Mouse (Mus musculus) hindlimb bud, embryonic 11.5 days (tissue): ENCODE measurements around the gene Ptpn21.

Experiments
- DNase-seq: peaks from one replicate; pipeline ENCODE4 v3.0.0-alpha.2; 2012; ENCODE audit warnings: low read depth, low spot score; ENCODE audit errors: extremely low spot score

Gene Ptpn21

DNA sequence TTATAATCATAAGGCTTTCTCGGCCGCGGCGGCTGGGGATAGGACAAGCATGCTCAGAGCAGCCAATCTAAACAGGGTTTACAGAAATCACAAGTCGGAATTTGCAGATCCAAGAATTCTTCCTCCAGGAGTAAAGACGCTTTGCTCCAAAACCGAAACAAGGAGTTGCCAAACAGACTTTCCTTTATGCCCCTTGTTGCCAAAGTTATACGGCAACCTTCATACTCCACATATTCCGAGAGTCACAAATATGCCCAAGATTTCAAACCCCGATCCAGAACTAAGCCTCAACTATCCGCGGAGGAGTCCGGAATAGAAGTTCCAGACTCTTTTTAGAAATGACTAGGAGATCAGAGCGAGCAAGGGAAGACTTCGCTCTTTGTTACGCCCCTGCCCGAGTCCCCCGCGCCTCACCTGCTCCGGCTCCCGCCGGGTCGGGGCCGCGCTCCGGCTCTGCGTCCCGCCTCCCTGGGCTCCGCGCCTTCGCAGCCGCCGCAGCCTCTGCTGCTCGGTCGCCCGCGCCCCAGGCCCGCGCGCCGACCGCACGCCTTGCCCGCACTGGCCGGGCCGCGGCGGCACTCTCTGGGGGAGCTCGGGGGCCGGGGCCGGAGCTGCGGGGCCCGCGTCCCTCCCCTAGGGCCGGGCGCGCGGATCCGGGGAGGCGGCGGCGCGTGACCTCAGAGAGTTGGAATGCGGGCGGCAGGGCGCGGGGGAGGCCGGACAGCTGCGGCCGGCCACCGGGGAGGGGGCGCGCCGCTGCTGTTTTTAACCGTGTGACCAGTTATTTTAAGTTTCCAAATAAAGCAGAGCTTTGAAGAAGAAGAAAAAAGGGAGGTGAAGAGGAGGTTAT, at the start of gene Ptpn21:
Gene Ptpn21, minus strand, starts transcription at position 455 of the 850 bp plus-strand sequence.
- no peak for DNase-seq

DNA sequence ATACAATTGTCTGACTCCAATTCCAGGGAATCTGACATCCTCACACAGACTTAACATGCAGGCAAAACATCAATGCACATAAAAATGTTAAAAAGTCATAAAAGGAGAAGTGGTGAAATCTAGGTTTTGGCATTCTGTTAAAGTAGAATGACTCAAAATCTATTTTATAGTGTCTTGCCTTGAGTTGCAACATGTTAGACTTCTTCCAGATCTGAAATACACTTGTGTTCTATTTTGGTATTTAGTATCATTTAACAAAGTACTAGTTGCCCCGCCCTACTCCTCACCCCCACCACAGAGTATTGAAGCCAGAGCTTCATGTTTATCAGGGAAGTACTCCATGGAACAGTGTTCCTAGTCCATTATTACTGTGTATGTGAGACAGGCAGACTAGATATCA, 47.0 kb upstream of the Ptpn21 start:
- no peak for DNase-seq

DNA sequence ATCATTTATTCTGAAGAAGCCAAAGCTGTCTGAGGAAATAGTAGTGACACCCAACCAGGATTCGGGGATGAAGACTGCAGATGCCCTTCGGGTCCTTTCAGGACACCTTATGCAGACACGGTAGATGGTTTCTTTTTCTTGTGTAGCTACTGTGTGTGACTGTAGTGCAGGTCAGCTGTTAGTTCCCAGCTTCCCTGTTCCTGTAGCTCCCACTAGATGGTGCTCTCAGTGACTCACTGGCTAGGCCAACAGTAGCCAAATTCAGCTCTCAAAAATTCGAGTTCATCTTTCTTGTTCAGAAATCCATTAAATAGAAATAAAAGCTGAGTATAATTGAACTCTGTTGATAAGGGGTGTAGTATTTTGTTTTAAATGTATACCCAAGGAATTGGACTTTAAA, 41.9 kb upstream of the Ptpn21 start:
- no peak for DNase-seq

DNA sequence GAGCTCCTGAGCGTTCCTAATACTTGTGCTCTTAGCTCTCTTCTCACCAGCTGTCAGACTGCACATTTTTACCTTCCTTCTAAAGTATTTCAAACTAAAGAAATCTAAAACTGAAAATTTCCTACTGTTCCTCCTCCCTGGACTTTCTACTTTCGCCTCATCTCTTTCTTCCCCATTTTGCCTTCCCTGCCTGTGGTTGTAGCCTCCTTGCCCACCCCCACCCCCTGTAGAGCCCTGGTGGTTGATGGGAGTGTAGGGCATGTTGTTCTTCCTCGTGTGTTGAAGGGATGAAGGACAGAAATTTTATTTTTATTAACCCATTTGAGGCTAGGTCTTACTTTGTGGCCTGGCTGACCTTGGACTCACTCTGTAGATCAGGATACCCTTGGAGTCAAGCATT, 40.3 kb upstream of the Ptpn21 start:
- DNase-seq = no peak

DNA sequence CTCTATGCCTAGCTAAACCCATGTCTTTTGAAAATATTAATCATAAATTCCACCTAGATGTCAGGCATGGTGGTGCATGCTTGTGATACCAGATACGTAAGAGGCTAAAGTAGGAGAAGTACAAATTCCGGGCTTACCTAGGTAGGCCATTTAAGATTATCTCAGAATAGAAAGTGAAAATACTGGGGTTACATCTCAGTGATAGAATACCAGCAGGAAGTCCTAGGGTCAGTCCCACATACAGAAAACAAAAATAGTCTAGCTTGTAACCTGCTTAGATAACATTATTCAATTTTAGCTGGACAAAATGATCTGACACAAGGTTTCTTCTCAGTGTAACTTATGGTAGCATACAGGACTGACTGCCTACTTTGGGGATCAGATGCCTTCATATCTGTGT, 29.0 kb upstream of the Ptpn21 start:
- no peak for DNase-seq

DNA sequence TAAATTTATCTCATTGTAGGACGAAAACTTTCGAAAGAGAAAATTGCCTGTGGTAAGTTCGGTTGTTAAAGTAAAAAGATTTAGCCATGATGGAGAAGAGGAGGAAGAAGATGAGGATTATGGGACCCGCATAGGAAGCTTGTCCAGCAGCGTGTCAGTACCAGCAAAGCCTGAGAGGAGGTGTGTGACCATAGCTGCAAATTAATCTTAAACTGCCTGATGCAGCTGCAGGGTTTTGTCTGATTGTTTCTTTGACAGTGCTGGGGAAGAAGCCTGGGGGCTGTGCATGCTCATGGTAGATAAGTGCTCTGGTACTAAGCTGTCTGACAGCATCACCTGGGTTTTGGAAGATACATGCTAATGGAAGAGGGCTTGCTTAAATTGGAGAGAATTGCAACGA, 22.5 kb upstream of the Ptpn21 start:
- DNase-seq = no peak

DNA sequence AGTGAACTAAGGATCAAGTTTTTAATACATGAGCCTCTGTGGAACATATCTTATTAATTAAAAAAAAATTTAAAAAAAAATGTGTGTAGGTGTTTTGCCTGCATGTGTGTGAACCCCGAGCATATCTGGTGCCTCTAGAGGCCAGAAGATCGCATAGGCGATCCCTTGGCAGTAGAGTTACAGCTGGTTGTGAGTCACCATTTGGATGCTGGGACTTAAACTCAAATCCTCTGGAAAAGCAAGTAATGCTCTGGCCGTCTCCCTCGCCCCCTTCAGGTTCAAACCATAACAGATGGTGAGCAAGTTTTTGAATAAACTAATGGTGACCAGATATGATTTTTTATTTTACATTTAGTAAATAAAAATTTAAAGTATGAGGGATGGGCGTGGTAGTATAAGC, 20.4 kb upstream of the Ptpn21 start:
- no peak for DNase-seq

DNA sequence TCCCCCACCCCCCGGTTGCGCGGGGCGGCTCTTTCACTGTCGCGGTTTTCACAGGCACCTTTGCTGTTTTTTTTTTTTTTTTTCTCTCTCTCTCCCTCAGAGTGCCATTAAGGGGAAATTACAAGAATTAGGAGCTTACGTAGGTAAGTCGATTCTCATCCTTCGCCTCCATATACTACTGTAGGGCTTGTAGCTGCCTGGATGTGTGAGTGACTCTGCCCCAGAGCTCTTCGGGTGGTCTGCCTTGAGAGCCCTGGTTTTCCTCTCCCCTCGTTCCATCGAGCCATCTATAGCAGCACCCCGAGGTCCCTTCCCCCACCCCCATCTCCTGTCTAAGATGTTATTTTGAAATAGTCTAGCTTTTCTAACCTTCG, 10.2 kb upstream of the Ptpn21 start:
- DNase-seq = no peak

DNA sequence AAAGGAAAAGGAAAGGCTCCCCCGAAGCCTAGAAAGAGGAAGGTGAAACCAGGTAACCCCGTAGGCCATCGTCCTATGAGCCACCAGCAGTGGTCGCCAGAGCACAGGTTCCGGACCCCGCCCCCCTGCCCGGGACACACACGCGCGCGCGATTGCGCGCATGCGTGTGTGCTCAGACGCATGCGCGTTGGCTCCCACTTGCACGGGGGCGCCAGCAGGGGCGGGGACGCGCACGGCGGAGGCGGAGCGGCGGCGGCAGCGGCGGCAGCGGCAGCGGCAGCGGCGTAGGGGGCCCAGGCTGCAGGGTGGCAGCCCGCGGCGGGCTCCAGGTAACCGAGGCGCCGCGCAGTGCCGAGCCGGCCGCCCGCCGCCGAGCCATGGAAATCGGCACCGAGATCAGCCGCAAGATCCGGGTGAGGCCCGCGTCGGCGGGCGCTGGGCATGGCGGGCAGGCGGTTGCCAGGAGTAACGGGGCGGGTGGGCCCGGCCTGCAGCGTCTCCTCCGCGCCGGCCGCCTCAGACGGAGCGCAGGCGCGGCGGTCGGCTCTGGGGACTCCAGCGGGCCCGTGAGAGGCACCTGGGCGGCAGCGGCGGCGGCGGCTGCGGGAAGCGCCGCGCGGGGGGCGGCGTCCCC, 9.7 kb upstream of the Ptpn21 start, which contains the start of gene Zc3h14:
Gene Zc3h14, plus strand, starts transcription at position 219 of the 634 bp plus-strand sequence.
- peak; percentile 93 for DNase-seq

DNA sequence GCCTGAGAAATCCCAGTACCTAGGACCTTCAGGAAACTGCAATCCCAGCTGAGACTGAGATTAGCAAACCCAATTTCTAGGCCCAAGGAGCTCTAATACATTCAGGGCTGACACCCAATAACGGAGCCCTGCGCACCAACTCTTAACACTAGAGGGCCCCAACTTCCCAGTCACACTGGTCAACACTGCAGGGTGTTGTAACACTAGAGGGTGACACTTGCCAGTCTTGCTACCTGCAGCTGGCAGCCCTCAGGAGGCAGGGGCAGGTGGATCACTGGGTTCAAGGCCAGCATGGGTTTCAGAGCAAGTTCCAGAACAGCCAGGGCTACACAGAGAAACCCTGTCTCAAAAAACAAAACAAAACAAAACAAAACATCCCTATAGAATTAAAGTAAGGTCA, 8.9 kb upstream of the Ptpn21 start:
- no peak for DNase-seq

DNA sequence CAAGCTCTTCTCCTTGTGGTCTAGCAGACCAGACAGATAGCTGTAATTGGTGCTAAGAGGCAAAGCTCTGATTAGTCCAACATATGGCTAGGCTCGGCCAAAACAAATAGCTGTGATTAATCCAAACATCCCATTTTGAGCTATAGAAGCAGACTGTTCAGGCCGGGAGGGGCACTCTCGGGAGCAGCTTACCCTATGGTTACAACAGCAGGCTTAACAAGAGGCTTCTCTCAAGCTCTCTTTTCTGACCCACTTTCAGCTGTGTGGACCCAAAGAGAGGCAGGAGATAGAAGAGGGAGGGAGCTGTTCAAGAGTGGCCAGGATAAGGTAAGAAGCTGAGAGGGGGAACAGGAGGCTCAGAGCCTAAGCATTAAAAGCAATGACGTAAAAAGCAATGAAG, 8.4 kb upstream of the Ptpn21 start:
- no peak for DNase-seq

DNA sequence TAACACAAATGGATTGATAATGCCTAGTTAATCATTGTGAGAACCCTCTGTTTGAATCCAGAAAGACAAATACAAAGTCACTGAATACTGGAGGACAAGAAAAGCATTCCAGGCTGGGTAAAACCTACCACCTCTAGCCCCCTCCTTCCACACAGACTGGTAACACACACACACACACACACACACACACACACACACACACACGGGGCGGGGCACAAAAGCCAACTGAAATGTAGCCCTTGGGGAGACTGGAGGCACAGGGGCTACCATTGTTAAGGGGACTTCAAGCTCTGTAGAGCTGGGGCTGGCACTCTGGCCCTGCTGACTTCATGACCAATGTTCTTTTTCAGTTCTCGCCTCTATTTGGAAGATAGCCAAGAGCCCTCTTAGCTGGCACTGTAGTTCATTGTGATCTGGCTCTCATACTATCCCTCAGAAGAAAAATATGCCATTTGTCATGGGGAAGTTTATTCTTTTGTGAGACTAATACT, 3.9 kb upstream of the Ptpn21 start:
- DNase-seq = no peak

DNA sequence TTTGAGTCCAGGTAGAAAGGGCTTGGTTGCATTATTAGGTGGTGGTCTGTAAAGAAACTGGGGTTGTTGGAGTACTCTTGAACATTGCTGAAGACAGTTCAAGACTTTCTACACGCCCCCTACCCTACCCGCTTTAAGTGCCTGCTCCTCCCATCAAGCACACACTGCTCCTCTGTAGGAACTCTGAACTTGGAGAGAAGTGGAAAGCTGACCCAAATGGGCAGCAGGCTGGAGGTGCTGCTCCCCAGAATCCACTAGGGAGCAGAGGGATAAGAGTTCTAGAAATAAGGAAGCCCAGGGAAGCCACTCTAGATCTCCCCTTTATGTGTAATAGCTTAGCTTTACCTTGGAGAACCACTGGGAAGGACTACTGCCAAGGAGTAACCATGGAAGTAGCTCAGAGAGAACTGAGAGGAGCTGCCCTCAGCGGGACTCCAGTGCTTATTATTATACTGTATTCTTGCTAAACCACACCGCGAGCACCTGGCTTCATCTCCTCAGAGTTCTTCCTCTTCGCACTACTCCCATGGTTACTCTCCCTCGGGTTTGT, 671 bp upstream of the Ptpn21 start:
- DNase-seq = no peak

DNA sequence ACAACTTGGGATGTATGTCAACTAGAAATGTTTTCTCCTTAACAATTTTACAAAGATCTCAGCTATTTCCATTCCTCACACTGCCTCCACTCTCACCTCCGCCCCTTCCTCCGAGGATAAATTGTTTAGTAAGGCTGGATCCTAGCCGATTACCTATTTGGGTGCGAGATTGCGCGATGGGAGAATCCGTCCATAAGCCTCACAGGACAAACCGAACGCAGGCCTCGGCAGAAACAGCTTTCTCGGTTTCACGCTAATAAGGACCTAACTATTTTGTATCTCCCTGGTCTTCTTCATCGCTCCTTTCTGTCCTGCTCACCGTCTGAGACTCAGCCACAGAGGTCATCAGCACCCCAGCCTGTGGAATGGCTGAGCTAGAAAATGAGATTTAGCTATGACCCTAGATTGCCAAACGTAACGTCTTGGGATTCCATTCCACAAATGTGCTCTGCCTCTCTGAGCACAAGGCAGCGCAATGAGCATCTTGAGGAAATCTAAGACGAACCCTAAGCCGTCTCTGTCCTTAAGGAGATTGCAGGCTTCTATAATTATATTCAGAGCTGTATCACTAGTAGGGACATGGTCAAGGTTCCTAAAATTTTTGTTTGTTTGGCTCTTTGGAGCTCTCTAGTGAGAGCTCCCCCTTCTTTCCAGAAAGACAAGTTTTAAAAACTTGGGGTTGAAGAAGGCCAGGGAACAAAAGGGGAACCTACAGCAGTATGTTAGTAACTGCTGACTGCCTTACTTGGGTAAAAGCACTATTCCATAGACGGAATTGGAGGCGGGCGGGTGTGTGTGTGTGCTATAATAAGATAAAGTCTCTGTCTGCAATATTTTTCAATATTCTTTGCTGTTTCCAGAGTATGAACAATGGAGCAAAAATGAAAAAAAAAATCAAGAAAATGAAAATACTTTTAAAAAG, 2.1 kb downstream of the Ptpn21 start:
- DNase-seq = no peak

DNA sequence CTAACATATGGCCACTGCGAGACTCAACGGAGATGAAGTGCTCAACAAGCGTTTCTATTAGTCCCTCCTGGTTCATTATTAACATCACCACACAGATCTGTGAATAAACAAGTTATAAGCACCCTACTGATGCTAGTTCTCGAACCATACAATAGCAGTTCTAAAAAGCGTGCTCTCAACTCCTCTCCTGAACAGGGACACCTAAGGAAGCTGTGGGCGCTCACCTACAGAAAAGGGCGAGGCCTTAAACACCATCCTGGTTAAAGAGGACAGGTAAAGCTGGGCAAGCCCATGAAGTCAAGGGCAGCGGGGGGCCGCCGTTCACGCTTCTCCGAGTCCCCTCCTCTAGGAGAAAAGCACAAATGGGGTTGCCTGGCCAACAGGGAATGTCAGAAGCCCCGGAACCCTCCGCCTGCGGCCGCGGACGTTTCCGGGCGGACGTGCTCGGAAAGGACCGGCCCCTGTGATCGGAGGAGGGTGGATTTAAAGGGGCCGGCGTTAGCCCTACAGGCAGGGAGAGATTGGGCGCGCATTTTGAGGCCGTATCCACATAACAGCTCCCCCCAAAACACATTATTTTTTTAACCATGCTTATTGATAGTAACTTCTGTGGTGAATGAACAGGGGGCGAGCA, 2.8 kb downstream of the Ptpn21 start:
- no peak for DNase-seq

DNA sequence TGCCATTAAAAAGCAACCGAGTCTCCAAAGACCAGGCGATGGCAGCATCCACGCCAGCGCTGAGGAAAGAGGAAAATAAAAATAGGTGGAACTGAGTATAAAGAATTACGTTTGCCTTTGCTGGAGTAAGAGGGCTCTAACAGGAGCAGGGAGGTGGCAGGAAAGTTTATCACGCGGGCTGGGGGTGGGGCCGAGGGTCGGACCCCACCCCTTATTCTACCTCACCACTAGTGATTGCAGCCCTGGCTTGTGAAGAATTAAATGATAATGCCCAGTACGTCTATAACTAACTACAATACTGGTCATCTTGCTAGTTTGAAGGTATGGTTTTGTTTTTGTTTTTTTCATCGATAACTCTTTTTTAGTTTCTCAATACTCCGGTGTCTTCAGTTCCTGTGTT, 3.4 kb downstream of the Ptpn21 start:
- DNase-seq = no peak

DNA sequence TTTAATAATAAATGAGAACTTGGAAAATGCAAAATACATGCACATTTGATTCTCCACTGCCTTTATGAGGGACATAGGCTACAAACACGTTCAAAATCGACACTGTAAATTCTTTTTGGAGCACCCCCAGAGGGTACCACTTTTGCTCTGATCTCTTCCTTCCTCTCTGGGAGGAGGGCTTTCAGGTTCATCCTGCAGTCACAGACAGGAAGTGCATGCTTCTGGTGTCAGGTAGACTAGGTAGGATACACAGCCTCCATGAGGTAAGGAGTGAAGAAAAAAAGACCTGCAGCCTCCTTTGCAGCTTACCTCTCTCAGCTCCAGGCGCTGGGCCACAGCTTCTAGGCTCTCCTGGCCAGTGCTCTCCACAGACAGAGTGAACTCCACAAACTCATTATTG, 4.0 kb downstream of the Ptpn21 start:
- no peak for DNase-seq

DNA sequence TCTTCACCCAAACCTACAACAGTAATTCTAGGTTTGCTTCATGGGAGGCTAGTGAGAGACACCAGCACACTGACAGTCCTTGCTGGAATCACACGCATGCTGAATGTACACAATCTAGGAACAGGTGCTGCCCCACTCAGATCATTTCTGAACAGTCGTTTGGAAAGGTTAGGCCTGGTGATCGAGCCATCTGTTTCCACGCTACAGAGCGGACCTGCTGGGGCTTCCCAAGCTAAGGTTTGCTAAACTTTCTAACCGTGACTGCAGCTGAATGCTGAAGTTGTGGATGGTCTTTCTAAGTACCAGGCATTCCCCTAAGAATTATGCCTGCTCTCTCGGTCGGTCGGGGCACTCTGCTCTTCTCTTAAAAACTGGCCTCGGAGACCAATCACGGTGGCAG, 6.5 kb downstream of the Ptpn21 start:
- no peak for DNase-seq

DNA sequence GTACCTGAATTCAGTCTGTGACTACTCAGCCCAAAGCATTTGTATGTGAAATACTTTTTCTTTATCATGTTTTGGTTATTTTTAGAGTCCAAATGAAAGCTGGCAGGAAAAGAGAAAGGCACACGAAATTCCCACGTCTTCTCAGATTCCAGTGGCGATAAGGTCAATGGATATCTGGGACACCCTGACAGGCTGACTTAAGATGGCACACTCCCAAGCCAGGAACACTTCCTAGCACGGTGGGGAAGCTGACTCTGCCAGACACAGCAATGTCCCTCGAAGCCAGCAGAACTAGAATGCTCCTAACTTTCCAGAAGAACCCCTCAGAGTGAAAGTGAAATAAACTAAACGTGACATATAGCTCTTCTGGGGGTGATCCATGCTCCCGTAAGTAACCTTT, 10.0 kb downstream of the Ptpn21 start:
- no peak for DNase-seq

DNA sequence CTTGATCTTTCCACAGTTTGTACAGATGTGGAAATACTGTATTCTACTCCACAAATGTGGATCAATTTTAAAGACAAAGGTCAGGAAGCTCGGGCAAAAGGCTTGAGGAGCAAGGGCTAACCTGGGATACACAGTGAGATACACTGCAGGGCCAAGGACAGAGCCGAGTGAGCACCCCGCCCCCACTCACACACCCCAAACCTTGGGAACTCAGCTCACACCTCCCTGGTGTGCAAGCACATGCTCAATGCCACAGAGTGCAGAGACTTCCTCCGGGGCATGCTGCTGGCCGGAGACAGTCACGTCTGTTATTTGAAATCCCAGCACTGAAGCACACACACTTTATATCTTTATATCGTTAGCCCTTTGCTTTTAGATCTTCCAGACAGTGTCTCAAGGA, 11.1 kb downstream of the Ptpn21 start:
- DNase-seq = no peak

DNA sequence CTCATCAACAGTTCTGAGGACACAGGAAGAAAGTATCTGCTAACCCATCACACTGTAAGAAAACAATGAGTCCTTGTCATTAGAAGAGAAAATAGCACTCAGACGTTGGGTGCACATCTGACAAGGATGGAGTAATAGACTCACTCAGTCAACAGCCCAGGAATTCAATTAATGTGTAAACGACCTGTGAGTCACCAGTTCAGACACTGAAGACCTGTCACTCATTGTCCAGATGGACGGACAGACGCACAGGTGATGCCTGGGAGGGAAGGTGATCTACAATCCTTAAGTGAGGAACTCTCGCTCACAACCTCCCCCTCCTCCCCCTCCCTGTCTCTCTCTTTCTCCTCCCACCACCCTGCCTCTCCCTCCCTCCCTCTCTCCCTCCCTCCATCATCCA, 12.2 kb downstream of the Ptpn21 start:
- DNase-seq = no peak
